Mouse (Mus musculus): ENCODE measurements around the gene Cab39l.
"Not testable (repeated sequence)": the region's sequence is repeated elsewhere in the genome, so short reads cannot be mapped to it uniquely, and the experiment has no call there.

The Cab39l gene

DNA sequence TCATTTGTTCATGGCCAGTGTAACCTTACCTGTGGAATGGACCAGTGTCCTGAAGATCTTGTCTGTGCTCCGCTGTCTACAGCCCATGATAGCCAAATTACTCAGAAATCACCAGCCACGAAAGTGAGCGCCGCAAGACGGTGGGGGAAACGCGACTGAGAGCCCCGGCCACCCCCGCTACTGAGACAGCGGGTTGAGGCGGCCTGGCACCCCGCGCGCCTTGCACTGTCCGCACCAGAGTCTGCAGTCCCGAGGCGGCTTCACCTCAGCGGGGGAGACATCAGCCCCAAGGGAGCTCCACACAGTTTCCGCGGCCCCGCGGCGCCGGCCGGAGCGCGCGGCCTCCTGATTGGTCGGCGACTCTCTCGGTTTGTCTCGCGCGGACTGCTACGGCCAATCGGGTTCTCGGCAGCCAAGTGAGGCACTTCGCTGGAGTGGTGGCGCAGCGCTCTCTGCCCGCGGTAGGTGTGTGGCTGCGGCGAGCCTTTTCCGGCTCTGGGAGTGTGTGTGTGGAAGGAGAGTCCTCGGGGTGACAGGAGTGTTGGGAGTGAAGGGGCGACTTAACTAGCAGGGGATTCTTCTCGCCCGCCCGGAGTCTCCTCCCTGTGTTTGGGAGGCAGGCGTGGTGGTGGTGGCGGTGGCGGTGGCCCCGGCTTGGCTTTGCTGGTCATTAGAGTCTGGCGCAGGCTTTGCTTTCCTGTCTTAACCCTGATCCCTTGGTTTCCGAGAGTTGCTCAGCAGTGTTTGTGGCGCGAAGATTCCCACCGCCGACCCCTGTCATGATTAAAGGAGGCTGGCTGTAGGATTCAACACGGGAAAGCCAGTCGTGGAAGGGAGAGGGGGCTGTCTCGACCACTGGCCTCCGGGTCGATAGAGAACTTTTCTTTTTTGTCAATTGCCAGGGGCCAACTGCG lies at the start of gene Cab39l, which contains the start of gene Setdb2:
Gene Cab39l, plus strand, starts transcription at position 415 of the 914 bp plus-strand sequence.
Gene Setdb2, minus strand, starts transcription at position 327 of the 914 bp plus-strand sequence.
- DNase-seq, result peak; percentile 96

DNA sequence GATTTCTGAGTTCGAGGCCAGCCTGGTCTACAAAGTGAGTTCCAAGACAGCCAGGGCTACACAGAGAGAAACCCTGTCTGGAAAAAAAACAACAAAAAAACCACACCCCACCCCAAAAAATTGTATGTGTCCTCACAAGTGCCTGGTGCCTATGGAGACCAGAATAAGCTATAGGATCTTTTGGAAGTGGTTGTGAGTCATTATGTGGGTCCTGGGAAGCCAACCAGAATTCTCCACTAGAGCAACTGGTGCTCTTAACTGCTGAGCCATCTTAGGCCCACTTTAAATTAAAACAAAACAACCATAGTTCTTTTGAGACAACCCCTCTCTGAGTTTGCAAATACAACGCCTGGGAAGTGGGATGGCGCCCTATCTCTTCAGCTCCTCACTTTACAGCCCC lies 45.5 kb upstream of the Cab39l start, which contains the start of gene Phf11c:
Gene Phf11c, minus strand, starts transcription at position 101 of the 400 bp plus-strand sequence.
- DNase-seq, result no peak

DNA sequence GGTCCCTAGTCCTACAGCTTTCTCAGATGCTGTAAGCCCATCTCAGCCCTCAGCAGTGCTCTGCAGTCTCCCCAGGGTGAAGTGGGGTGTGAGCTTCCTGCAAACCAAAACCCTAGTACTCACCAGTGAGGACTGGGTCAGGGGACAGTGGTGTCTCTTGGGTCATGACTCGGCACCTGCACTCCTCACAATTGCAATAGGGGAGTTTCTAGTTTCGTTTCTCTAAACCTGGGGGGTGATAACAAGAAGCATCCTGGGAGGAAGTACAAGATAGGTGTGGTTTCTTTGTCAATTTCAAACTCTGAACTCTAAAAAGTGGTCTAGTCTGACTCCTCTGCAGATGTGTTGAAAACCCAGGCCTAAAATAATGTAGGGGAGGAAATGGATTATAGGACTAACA lies 43.8 kb upstream of the Cab39l start:
- no peak for DNase-seq

GRCm38 (mm10) chr14:59414979-59415378 lies 25.8 kb upstream of the Cab39l start:
- DNase-seq, result not testable (repeated sequence)

GRCm38 (mm10) chr14:59418171-59418570 lies 22.6 kb upstream of the Cab39l start:
- DNase-seq, result no peak

DNA sequence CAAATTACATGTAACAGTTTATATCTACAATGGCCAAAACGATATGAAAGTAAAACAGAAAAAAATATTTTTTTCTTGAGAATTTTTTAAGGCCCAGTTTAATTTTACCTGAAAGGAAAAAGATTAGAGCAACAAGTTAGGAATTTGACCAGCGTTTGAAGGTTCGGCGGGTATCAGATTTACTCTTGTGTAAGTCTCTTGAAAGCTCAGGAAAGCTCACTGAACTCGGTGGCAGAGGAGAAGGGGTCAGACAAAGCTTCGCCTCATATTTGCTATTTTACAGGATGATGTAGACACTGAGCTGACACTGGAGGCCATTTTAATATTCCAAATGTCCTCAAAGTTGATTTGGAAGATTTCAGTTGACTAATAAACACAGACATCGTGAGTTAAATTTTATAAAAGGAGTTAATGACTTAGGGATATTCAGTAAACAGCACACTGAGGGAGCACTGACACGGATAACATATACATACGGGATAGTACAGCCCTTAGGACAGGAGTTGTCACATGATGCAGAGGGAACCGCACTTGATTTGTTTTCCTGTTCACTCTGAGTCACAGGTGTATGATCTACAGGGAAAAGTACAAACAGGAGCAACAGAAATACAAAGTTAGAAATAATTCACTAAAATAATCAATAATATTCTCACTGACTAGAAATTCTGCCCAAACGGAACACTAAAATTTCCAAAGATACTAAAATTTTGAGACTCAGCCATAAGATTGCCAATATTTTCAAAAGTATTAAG lies 17.7 kb upstream of the Cab39l start:
- no peak for DNase-seq

- DNase-seq, result no peak
These were observed 10.2 kb upstream of the Cab39l start for GRCm38 (mm10) chr14:59430556-59430955.

GRCm38 (mm10) chr14:59433902-59434301 lies 6.9 kb upstream of the Cab39l start:
- DNase-seq, result no peak

GRCm38 (mm10) chr14:59435206-59435605 lies 5.6 kb upstream of the Cab39l start:
- no peak for DNase-seq

GRCm38 (mm10) chr14:59437398-59437797 lies 3.4 kb upstream of the Cab39l start:
- no peak for DNase-seq

DNA sequence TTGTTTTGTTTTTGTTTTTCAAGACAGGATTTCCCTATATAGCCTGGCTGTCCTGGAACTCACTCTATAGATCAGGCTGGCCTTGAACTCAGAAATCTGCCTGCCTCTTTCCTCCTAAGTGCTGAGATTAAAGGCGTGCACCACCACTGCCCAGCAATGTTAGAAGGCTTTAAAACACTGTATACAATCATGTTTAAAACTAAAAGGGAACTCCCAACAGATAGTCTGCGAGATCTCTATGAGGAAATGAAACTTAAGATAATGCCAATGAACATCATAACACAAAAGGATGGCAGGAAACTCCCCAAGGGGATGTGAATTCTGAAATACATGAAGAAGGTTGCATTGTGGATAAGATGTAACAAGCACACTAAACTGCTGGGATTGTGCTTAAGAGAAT lies 2.3 kb upstream of the Cab39l start:
- DNase-seq, result no peak

DNA sequence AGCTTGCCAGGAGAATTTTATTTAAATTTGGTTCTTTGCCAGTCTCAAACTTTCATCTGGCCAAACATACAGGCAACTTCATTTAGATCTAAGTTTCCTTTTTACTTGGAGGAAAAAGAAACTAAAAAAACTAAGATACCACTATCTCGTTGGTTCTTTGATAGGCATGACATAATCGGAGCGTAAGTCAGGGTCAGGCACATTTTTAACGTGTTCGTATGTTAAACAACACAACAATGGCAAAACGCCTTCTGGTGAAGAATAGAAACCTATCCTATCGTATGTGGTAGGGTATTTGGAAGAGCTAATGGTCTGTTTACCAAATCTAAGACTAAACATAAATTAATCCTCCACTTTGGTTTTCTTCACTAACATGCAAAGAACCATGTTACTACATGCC lies 733 bp upstream of the Cab39l start:
- no peak for DNase-seq

GRCm38 (mm10) chr14:59441472-59441805 lies 667 bp downstream of the Cab39l start:
- no peak for DNase-seq

- DNase-seq, result no peak
These were observed 4.6 kb downstream of the Cab39l start for GRCm38 (mm10) chr14:59445421-59445820.

DNA sequence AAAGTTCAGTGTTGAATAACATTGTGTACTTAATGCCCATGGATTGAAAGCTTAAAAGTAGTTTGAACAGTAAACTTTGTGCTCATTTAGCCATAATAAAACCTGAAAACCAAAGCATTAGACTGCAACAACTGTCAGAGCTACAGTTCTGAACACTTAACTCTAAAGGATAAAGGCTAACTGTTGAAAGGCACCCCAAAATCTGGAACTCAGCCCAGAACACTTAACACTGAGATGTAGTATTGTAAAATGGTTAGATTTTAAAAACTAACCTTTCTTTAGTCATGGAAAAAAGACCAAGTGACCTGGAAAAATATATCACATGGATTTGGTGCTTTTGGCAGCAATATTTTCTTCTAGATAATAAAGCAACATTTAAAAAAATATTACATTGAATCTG lies 7.2 kb downstream of the Cab39l start:
- peak; percentile 21 for DNase-seq

DNA sequence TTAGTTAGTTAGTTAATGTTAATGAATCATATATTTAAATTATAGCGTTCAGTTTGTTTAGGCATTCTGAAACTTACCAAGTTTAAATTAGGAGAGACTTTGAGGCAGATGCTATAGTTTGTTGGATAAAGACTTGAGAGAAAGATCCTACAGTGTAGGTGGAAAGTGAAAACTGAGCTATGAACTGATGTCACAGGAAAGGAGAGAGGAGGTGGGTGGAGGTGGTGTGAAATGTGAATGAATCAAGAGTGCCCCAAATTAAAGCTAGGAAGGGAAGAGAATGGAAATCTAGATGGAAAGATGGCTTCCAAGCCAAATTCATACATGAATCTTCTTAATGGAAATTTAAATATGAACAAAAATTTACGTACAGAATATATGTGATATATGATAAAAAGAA lies 25.7 kb downstream of the Cab39l start:
- DNase-seq, result no peak

- no peak for DNase-seq
These were observed 27.0 kb downstream of the Cab39l start for GRCm38 (mm10) chr14:59467798-59468197.

DNA sequence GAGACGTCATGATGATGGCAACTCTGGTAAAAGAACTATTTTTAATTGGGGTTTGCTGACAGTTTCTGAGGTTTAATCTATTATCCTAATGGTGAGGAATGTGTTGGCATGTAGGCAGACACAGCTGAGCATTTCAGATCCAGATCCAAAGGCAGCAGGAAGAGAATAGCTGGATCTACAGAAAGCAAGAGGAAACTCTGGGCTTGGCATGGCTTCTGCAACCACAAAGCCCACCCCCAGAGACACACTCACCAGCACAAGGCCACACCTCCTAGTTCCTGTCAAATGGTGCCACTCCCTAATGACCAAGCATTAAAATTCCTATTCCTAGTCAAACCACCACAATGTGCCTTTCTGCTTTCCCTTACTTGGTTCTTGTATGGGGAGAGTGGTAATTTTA lies 30.0 kb downstream of the Cab39l start:
- no peak for DNase-seq

- peak; percentile 55 for DNase-seq
These were observed 37.9 kb downstream of the Cab39l start for GRCm38 (mm10) chr14:59478699-59479098.

- no peak for DNase-seq
These were observed 44.6 kb downstream of the Cab39l start for GRCm38 (mm10) chr14:59485247-59485810.

- no peak for DNase-seq
These were observed 51.6 kb downstream of the Cab39l start for GRCm38 (mm10) chr14:59492376-59492775.

DNA sequence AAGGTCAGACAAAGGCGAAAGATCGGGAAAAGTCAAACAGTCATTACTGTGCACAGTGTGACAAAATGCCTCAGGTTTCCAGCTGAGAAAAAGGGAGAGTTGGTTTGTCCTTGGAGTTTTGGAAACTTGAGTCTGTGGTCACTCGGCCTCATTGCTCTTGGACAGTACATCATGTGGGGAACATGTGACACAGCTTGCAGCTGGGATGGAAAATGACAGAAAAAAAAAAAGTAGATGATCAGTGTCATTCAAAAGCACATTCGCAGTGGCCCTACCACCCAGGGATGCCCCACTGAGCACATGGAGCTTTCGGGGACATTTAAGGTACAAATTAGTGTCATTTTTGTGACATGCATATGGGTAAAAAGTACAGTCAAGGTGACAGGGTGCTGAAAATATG lies 57.2 kb downstream of the Cab39l start:
- no peak for DNase-seq

DNA sequence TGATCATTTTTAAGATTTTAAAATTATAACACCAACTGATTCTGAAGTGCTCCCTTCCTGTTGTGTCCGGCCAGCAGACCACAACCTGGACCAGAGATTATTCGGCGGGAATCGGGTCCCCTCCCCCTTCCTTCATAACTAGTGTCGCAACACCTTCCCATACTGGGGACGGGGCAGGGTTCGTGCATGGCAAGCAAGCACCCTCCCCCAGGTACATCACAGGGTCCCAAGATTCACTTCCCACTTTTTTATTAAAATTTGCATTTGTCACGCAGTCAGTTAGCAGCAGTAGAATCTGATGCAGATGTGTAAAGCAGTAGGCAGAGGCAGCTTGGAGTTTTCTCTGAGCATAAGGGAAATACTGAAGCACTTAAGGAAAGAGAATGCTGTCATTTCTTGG lies 64.1 kb downstream of the Cab39l start:
- DNase-seq, result no peak

DNA sequence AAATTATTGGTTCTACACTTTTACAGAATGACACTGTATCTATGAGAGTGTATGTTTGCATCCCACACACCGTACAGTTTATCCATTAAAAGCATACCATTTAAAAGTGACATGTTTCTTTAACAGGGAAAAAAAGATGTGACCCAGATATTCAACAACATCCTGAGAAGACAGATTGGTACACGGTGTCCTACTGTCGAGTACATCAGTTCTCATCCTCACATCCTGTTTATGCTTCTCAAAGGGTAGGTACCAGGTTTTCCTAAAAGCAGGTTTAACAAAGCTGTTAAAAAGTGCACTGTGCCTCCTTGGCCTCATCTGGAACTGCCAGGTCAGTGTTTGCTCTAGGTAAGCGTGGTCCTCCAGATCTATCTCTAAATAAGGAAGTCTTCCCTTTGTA lies 65.4 kb downstream of the Cab39l start:
- DNase-seq, result no peak
